Mouse (Mus musculus): ENCODE results near the gene Kri1.

The Kri1 gene

GRCm38 (mm10) chr9:21287571-21288402 lies at the start of gene Kri1:
Gene Kri1 (minus strand): TSS chr9:21287969.
- WGBS: under 1% methylated on average over 59 of the region's 59 CpGs

GRCm38 (mm10) chr9:21336491-21336890 lies 48.7 kb upstream of the Kri1 start:
- 76% methylated on average over 8 of the region's 8 CpGs for WGBS

GRCm38 (mm10) chr9:21335391-21335790 lies 47.6 kb upstream of the Kri1 start:
- WGBS: 86% methylated on average over 4 of the region's 4 CpGs

GRCm38 (mm10) chr9:21333523-21333922 lies 45.8 kb upstream of the Kri1 start:
- WGBS: 98% methylated on average over 1 of the region's 1 CpGs

- WGBS: 47% methylated on average over 9 of the region's 9 CpGs
Measured at GRCm38 (mm10) chr9:21332161-21333061, 44.6 kb upstream of the Kri1 start.

GRCm38 (mm10) chr9:21331365-21332140 lies 43.8 kb upstream of the Kri1 start:
- 91% methylated on average over 12 of the region's 12 CpGs for WGBS

- WGBS: 90% methylated on average over 10 of the region's 10 CpGs
Measured at GRCm38 (mm10) chr9:21329699-21330289, 42.0 kb upstream of the Kri1 start.

- WGBS: 26% methylated on average over 4 of the region's 5 CpGs
Measured at GRCm38 (mm10) chr9:21329041-21329440, 41.3 kb upstream of the Kri1 start.

- WGBS: 64% methylated on average over 3 of the region's 3 CpGs
Measured at GRCm38 (mm10) chr9:21328041-21328440, 40.3 kb upstream of the Kri1 start.

- 75% methylated on average over 3 of the region's 3 CpGs for WGBS
Measured at GRCm38 (mm10) chr9:21327569-21327968, 39.8 kb upstream of the Kri1 start.

- WGBS: 84% methylated on average over 11 of the region's 11 CpGs
Measured at GRCm38 (mm10) chr9:21324269-21324668, 36.5 kb upstream of the Kri1 start.

GRCm38 (mm10) chr9:21322917-21323297 lies 35.1 kb upstream of the Kri1 start:
- 83% methylated on average over 8 of the region's 8 CpGs for WGBS

- WGBS: 48% methylated on average over 19 of the region's 19 CpGs
Measured at GRCm38 (mm10) chr9:21322211-21322916, 34.6 kb upstream of the Kri1 start.

- 9% methylated on average over 6 of the region's 6 CpGs for WGBS
Measured at GRCm38 (mm10) chr9:21321513-21321835, 33.7 kb upstream of the Kri1 start.

GRCm38 (mm10) chr9:21320619-21321512 lies 33.1 kb upstream of the Kri1 start, which contains the start of gene Slc44a2:
Gene Slc44a2 (plus strand): TSS chr9:21320698.
- 1% methylated on average over 52 of the region's 52 CpGs for WGBS

- WGBS: 16% methylated on average over 4 of the region's 4 CpGs
Measured at GRCm38 (mm10) chr9:21320280-21320618, 32.5 kb upstream of the Kri1 start.

- 93% methylated on average over 4 of the region's 4 CpGs for WGBS
Measured at GRCm38 (mm10) chr9:21319503-21319902, 31.7 kb upstream of the Kri1 start.

GRCm38 (mm10) chr9:21318792-21319191 lies 31.0 kb upstream of the Kri1 start:
- WGBS: 94% methylated on average over 6 of the region's 6 CpGs

GRCm38 (mm10) chr9:21316696-21317095 lies 28.9 kb upstream of the Kri1 start:
- 80% methylated on average over 7 of the region's 7 CpGs for WGBS

- WGBS: 64% methylated on average over 5 of the region's 5 CpGs
Measured at GRCm38 (mm10) chr9:21315421-21315820, 27.7 kb upstream of the Kri1 start.
